Mouse (Mus musculus) gonadal fat pad, adult 2 months (tissue): ENCODE measurements around the gene Taf9. TPM values are rescaled to one million over a fixed set of nuclear protein-coding genes. Genes with fewer than 3 reads are reported as not detected.
A peak's percentile ranks its signal among the peaks of the same experiment; 100 is the strongest.

ENCODE experiments used
- DNase-seq: peaks from one replicate; pipeline ENCODE4 v3.0.0-alpha.2; 2012; ENCODE audit warnings: low read depth
- polyA plus RNA-seq: library from polyadenylated mRNA; depleted of rRNA; stranded (reverse); fragments of >200 nt; gene quantifications from 2 replicates; pipeline ENCODE4 v1.2.3, GENCODE M21; 2012; rRNA removed

The Taf9 gene
- polyA plus RNA-seq: 2.6 and 5.2 TPM in 2 replicates

- DNase-seq: no peak
Observed at GRCm38 (mm10) chr13:100651439-100652186, at the start of gene Taf9. Gene Taf9, plus strand, starts transcription at chr13:100651579.

GRCm38 (mm10) chr13:100602239-100602902, 49.0 kb upstream of the Taf9 start:
- no peak for DNase-seq

GRCm38 (mm10) chr13:100603031-100603737, 48.2 kb upstream of the Taf9 start:
- DNase-seq: no peak

DNA sequence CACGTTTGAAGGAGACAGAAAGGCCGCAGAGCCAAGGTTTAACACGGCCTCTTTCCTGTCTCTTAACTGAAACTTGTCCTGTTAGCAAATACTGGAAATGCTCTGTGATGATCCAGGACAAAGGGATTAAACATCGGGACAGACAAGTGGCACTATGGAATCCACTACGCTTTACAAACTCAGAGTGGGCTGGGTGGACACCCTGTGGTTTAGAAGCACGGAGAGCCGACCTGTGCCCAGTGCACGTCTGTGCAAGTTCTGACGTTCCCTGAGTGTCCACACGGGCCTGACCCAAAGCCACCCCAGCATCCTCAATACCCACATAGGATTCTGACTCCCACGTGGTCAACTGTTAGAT, 47.7 kb upstream of the Taf9 start:
- no peak for DNase-seq

GRCm38 (mm10) chr13:100605845-100606244, 45.5 kb upstream of the Taf9 start:
- no peak for DNase-seq

- no peak for DNase-seq
Observed at GRCm38 (mm10) chr13:100607756-100608155, 43.6 kb upstream of the Taf9 start.

GRCm38 (mm10) chr13:100611266-100611665, 40.1 kb upstream of the Taf9 start:
- no peak for DNase-seq

- no peak for DNase-seq
Observed at GRCm38 (mm10) chr13:100612251-100612650, 39.1 kb upstream of the Taf9 start.

- no peak for DNase-seq
Observed at GRCm38 (mm10) chr13:100612903-100613302, 38.5 kb upstream of the Taf9 start.

GRCm38 (mm10) chr13:100616181-100617087, 34.9 kb upstream of the Taf9 start, which contains the start of gene Marveld2:
Gene Marveld2, minus strand, starts transcription at chr13:100616971.
- DNase-seq: no peak

- DNase-seq: no peak
Observed at GRCm38 (mm10) chr13:100617583-100617982, 33.8 kb upstream of the Taf9 start.

DNA sequence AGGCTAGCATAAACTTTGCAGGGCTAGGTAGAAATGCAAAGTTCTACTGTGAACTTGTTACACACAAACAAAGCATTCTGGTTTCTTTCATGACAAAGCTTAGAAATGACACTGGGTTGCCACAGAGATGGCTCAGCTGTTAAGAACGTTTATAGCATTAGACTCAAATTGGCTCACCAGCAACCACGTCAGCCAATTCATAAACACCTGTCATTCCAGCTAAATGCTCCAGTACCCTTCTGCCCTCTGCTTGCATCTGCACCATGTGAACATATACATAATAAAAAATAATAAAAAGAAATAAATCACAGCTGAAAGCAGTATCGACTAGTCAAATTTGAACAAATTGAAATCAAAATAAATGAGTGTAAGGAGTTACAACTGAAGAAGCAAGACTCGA, 29.1 kb upstream of the Taf9 start:
- no peak for DNase-seq

DNA sequence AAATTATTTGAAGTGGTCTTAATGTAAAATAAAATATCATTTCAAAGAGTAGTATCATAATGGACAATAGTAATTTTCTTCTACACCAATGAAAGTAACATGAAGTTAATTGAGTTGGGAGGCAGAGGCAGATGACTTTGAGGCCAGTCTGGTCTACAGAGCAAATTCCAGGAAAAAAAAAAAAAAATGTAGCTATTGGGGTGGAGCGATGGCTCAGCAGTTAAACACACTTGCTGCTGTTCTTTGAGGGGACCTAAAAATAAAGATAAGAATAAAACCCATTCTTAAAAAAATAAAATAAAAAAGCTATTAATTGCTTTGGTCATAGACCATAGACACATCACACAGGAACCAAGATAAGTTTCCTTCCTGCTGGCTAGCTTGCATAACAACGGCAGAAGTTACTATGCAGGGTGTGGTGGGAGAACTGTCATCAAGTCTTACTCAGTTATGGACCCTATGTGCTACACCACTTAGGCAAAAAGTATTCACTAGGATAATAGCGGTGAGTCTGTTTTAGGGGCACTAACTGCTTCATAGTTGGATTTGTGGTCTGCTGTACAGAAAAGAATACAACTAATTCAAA, 17.2 kb upstream of the Taf9 start:
- no peak for DNase-seq

GRCm38 (mm10) chr13:100642471-100643209, 8.7 kb upstream of the Taf9 start:
- no peak for DNase-seq

DNA sequence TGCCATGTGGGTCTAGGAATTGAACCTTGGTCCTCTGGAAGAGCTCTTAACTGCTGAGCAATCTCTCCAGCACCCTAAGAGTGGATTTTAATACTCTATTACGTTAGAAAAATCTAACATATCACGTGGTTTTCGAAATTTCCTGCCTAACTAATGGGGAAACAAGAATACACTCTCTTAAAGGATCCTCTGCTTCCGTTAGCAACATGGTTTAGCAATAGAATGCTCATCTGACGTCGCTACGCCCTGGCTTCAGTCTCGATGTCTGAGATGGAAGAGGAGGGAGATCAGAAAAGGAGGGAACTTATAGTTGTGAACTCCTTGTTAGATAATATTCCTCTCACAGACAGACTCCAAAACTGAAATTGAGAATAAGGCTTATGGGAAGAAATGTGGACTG, 3.2 kb upstream of the Taf9 start:
- DNase-seq: no peak

DNA sequence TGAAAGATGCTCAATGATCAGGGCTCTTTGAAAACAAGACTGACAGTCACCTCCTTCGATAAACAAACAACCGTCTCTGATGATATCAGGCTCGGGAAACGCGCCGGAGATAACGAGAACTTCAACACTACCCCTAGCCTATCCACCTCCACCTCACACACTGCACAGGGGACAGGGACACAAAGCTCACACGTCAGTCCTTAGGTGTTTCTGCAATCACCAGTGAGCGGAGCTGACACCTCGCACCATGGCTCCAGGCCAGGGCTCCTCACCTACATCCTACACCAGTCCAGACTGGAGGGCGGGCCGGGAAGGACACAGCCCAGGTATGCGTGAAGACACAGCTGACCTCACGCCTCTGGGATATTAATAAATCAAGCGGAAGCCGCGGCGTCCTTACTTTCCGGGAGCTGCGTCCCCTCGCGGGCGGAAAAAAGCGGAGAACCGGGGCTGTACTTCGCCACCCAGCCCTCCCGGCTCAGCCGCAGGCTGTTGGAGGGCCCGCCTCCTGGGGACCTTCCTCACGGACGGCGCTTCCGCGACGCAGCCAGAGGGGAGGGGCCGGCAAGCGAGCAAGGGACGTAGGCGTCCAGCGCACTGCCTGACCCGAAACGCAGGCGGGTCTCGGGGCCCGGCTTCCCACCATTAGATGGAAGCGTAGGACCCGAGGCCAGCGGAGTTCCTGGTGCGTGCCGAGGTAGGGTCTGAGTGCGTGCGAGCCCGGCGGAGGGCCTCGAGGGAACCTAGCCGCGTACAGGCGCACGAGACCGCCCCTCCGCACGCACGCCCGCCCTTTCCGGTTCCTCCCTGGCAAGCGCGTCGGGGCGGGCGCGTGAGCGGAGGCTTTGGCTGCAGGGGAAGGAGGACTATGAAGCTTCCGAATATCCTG, 585 bp upstream of the Taf9 start, which contains the start of the genes Ak6 and Rad17:
Ak6 (plus strand) TSS at position 430 of the 889 bp plus-strand sequence.
Rad17 (minus strand) TSS at position 502 of the 889 bp plus-strand sequence.
- DNase-seq: peak; percentile 47

- DNase-seq: no peak
Observed at GRCm38 (mm10) chr13:100658091-100658490, 6.7 kb downstream of the Taf9 start.

DNA sequence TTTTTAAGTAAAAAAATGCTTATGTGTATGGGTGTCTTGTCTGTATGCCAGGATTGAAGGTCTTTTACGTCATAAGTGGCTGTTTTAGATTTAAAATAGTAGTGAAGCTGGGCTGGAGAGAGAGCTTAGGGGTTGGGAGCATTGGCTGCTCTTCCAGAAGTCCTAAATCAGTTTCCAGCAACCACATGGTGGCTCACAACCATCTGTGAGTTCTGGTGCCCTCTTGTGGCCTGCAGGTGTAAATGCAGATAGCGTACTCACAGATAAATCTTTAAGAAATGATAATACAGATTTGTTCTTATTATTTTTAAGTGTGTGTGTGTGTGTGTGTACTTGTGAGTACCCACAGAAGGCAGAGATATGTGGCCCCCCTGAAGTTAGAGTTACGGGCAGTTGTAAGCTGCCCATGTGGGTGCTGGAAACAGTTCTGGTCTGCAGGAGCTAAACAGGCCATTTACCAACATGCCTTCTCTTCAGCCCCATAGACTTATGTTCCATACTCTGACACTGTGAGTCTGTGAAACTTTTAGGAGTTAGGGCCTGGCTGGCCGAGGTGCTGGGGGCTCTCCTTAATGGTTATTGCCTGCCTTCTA, 8.6 kb downstream of the Taf9 start:
- no peak for DNase-seq
